Mouse (Mus musculus): Measurements from ENCODE around the gene Pla2g15. TPM values are rescaled to one million over a fixed set of nuclear protein-coding genes. Genes with fewer than 3 reads are reported as not detected.

Pla2g15 gene
- polyA plus RNA-seq, 1 experiment from 2014 or later: 6.6 TPM

DNA sequence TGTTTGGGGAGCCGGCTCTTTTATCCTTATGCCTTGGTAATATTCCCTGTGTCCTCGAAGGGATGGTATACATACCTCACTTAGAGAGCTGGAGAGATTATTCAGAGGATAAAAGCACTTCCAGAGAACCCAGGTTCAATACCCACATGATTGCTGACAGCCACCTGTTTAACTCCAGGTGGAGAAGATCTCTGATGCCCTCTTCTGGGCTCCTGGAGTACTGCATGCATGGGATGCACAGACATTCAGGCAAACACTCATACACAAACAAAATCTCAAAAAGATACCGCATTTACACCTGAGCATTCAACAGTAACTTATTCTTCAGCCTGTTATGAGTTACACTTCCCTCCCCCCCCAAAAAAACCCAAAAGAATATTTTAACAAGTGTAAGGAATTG is 34.3 kb upstream of the Pla2g15 start:
- 96% methylated on average over 3 of the region's 3 CpGs for WGBS
- no peaks in the 10 kb centered on the region for H3K27me3 ChIP-seq (ENCODE audit: control insufficient read depth, insufficient read depth, low read length)
- H3K4me1 ChIP-seq (ENCODE audit: control insufficient read depth, insufficient read depth, low read length): no peaks in the 10 kb centered on the region
- H3K9ac ChIP-seq (replicated peaks; ENCODE audit: low read length): no peak overlapping the region
- H3K27ac ChIP-seq (replicated peaks; ENCODE audit: low read depth, low read length): no peak overlapping the region
- peaks cover 2% of the 10 kb centered on the region; the same call in 1 of the 2 replicates for H3K36me3 ChIP-seq (replicated peaks; ENCODE audit: control insufficient read depth, insufficient read depth, low read depth, low read length)
- H3K4me2 ChIP-seq (ENCODE audit: low read depth, low read length): no peak overlapping the region
- DNase-seq (ENCODE audit: low spot score) (peak; percentile 39), ATAC-seq (replicated peaks; ENCODE audit: insufficient number of reproducible peaks, low FRiP score, low TSS enrichment, low read depth) (no peak)
- H3K4me3 ChIP-seq (ENCODE audit: low read depth, low read length): no peak overlapping the region
- H3K9me3 ChIP-seq (replicated peaks; ENCODE audit: control insufficient read depth, low read length): no peaks in the 10 kb centered on the region

DNA sequence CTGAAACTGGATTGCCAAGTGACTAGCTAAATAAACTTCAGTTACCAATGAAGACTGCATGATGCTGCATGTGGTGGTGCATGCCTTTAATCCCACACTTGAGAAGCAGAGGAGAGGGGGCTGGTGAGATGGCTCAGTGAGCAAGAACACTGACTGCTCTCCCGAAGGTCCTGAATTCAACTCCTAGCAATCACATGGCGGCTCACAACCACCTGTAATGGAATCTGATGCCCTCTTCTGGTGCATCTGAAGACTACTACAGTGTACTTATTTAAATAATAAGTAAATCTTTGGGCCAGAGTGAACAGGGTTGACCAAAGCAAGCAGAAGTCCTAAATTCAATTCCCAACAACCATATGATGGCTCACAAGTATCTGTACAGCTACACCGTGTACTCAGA is 26.8 kb upstream of the Pla2g15 start:
- Histone ChIP-seq H3K9ac (replicated peaks; ENCODE audit: low read length) (no peak overlapping the region), H3K36me3 (replicated peaks; ENCODE audit: control insufficient read depth, insufficient read depth, low read depth, low read length) (0 out of 2 replicates have a peak, but pooled peaks cover 2% of the 10 kb centered on the region), H3K4me2 (ENCODE audit: low read depth, low read length) (no peak overlapping the region), H3K4me3 (ENCODE audit: low read depth, low read length) (no peak overlapping the region), H3K27me3 (ENCODE audit: control insufficient read depth, insufficient read depth, low read length) (no peaks in the 10 kb centered on the region), H3K9me3 (replicated peaks; ENCODE audit: control insufficient read depth, low read length) (no peaks in the 10 kb centered on the region), H3K4me1 (ENCODE audit: control insufficient read depth, insufficient read depth, low read length) (no peaks in the 10 kb centered on the region), H3K27ac (replicated peaks; ENCODE audit: low read depth, low read length) (no peak overlapping the region)
- no peak for ATAC-seq (replicated peaks; ENCODE audit: insufficient number of reproducible peaks, low FRiP score, low TSS enrichment, low read depth)
- DNase-seq (ENCODE audit: low spot score): no peak
- 78% methylated on average over 3 of the region's 3 CpGs for WGBS

DNA sequence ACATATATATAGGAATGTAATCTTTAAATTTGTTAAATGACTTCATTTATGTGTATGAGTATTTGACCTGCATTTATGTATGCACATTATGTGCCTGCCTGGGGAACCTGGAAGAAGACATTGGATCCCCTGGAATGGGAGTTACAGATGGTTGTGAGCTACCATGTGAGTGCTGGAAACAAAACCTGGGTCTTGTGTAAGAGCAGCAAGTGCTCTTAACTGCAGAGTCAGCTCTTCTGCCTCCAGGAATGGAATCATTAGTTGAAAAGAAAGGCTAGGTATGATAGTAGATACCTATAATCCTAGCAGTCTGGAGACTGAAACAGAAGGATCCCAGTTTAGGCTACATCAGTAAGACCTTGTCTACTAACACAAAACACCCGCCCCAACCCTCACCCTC is 24.1 kb upstream of the Pla2g15 start:
- DNase-seq (ENCODE audit: low spot score): no peak

DNA sequence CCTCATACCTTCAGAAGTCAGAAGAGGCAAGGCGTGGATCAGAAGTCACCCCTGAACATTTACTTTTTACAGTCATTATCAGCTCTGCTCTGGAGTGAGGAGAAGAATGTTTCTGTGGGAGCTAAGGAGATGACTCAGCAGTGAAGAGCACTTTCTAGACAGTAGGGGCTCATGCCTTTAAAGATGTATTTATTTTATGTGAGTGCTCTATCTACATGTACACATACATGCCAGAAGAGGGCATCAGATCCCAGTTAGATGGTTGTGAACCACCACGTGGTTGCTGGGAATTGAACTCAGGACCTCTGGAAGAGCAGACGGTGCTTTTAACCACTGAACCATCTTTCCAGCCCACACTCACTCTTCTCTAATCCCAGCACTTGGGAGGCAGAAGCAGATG is 23.1 kb upstream of the Pla2g15 start:
- Histone ChIP-seq H3K9me3 (replicated peaks; ENCODE audit: control insufficient read depth, low read length) (no peaks in the 10 kb centered on the region), H3K9ac (replicated peaks; ENCODE audit: low read length) (no peak overlapping the region), H3K27ac (replicated peaks; ENCODE audit: low read depth, low read length) (no peak overlapping the region), H3K36me3 (replicated peaks; ENCODE audit: control insufficient read depth, insufficient read depth, low read depth, low read length) (peaks cover 2% of the 10 kb centered on the region; the same call in 1 of the 2 replicates), H3K4me1 (ENCODE audit: control insufficient read depth, insufficient read depth, low read length) (no peaks in the 10 kb centered on the region), H3K4me3 (ENCODE audit: low read depth, low read length) (no peak overlapping the region), H3K27me3 (ENCODE audit: control insufficient read depth, insufficient read depth, low read length) (no peaks in the 10 kb centered on the region), H3K4me2 (ENCODE audit: low read depth, low read length) (no peak overlapping the region)
- 75% methylated on average over 3 of the region's 3 CpGs for WGBS
- ATAC-seq (replicated peaks; ENCODE audit: insufficient number of reproducible peaks, low FRiP score, low TSS enrichment, low read depth) (no peak), DNase-seq (ENCODE audit: low spot score) (no peak)

More for the DNA sequence above, 24.1 kb upstream of the Pla2g15 start:
- Histone ChIP-seq H3K27me3 (ENCODE audit: control insufficient read depth, insufficient read depth, low read length) (no peaks in the 10 kb centered on the region), H3K27ac (replicated peaks; ENCODE audit: low read depth, low read length) (no peak overlapping the region), H3K4me3 (ENCODE audit: low read depth, low read length) (no peak overlapping the region), H3K4me2 (ENCODE audit: low read depth, low read length) (no peak overlapping the region), H3K4me1 (ENCODE audit: control insufficient read depth, insufficient read depth, low read length) (no peaks in the 10 kb centered on the region), H3K36me3 (replicated peaks; ENCODE audit: control insufficient read depth, insufficient read depth, low read depth, low read length) (peaks cover 2% of the 10 kb centered on the region; the same call in 1 of the 2 replicates), H3K9me3 (replicated peaks; ENCODE audit: control insufficient read depth, low read length) (no peaks in the 10 kb centered on the region), H3K9ac (replicated peaks; ENCODE audit: low read length) (no peak overlapping the region)
- WGBS: 94% methylated on average over 1 of the region's 1 CpGs
- ATAC-seq (replicated peaks; ENCODE audit: insufficient number of reproducible peaks, low FRiP score, low TSS enrichment, low read depth): no peak

DNA sequence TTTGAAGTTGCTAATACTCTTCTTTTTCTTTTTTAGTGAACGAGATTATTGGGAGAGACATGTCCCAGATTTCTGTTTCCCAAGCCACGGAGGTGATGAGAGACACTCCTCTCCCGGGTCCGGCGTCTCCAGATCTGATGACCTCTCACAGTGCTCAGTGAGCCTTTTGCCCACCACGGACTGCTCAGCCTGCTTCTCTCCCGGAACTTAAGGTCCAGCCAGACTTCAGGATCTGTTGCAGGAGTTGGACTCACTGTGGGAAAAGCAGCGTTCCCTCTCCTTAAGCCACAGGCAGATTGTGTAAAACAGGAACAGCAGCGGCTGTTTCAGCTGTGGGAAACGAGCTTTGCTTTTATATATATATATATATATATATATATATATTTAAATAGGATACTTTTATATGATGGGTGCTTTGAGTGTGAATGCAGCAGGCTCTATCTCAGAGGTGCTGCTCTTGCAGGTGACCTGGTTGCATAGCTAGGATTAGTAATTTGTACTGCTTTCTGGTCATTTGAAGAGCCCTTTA is 22.3 kb upstream of the Pla2g15 start:
- no peak for DNase-seq (ENCODE audit: low spot score)

DNA sequence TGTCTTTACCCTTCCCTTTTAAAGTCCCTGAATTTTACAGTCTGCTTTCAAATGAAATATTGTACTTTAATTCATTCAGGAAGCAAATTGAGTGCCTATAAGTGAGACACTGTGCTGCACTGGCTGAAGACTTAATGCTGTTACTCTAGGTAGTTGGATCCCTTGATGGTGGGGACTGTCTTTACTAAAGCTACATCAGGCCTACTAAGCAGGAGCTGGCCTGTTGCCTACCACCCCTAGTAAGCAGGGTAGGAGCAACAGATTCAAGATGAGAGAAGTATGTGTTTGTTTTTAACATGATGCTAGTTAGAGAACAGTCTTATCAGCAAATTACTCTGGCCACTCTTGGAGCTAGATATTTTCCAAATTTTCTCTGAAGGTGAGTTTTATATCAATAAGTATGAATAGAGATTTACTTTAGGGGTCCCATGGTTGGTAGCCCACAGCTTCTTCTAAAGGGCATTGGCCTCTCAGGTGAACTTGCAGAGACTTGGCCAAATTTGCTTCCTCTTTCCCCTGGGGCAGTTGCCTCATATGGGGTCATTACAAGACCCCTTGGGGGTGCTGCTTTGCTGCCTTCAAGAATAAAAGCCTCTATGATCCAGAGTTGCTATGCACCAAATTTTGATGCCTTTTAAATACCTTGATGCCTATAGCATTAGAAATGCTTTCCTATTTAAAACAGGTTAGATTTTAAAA is 20.8 kb upstream of the Pla2g15 start:
- Histone ChIP-seq H3K36me3 (replicated peaks; ENCODE audit: control insufficient read depth, insufficient read depth, low read depth, low read length) (peaks cover 2% of the 10 kb centered on the region; the same call in 1 of the 2 replicates), H3K4me3 (ENCODE audit: low read depth, low read length) (no peak overlapping the region), H3K4me2 (ENCODE audit: low read depth, low read length) (no peak overlapping the region)

More for the DNA sequence above, 22.3 kb upstream of the Pla2g15 start:
- no peaks in the 10 kb centered on the region for H3K27me3 ChIP-seq (ENCODE audit: control insufficient read depth, insufficient read depth, low read length)
- H3K4me1 ChIP-seq (ENCODE audit: control insufficient read depth, insufficient read depth, low read length): no peaks in the 10 kb centered on the region
- ATAC-seq (replicated peaks; ENCODE audit: insufficient number of reproducible peaks, low FRiP score, low TSS enrichment, low read depth): no peak
- H3K36me3 ChIP-seq (replicated peaks; ENCODE audit: control insufficient read depth, insufficient read depth, low read depth, low read length): peaks cover 2% of the 10 kb centered on the region; the same call in 1 of the 2 replicates
- H3K4me3 ChIP-seq (ENCODE audit: low read depth, low read length): no peak overlapping the region
- H3K9ac ChIP-seq (replicated peaks; ENCODE audit: low read length): no peak overlapping the region
- no peak overlapping the region for H3K27ac ChIP-seq (replicated peaks; ENCODE audit: low read depth, low read length)
- H3K9me3 ChIP-seq (replicated peaks; ENCODE audit: control insufficient read depth, low read length): no peaks in the 10 kb centered on the region
- 93% methylated on average over 10 of the region's 10 CpGs for WGBS
- no peak overlapping the region for H3K4me2 ChIP-seq (ENCODE audit: low read depth, low read length)

DNA sequence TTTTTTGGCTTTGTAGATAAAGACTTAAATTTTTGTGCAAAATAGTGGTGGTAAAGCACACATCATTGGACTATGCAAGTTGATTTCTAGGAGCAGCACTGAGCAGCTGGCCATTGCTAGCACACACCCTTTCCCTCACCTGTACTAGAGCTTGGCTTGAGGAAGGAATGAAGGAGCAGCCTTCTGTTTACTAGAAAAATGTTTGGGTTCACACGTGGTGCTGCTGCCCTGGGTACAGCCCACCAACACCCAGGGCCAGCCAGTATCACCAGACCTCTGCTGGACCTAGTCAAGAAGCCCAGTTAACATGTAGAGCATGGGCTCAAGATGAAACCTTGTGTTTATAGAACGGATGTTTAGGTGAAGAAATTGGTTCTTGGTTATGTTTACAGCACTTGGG is 20.2 kb upstream of the Pla2g15 start:
- ATAC-seq (replicated peaks; ENCODE audit: insufficient number of reproducible peaks, low FRiP score, low TSS enrichment, low read depth): no peak
- H3K36me3 ChIP-seq (replicated peaks; ENCODE audit: control insufficient read depth, insufficient read depth, low read depth, low read length): peaks cover 2% of the 10 kb centered on the region; the same call in 1 of the 2 replicates

More for the DNA sequence above, 20.8 kb upstream of the Pla2g15 start:
- Histone ChIP-seq H3K27me3 (ENCODE audit: control insufficient read depth, insufficient read depth, low read length) (no peaks in the 10 kb centered on the region), H3K27ac (replicated peaks; ENCODE audit: low read depth, low read length) (no peak overlapping the region), H3K9ac (replicated peaks; ENCODE audit: low read length) (no peak overlapping the region), H3K9me3 (replicated peaks; ENCODE audit: control insufficient read depth, low read length) (no peaks in the 10 kb centered on the region), H3K4me1 (ENCODE audit: control insufficient read depth, insufficient read depth, low read length) (no peaks in the 10 kb centered on the region)
- DNase-seq (ENCODE audit: low spot score): no peak
- ATAC-seq (replicated peaks; ENCODE audit: insufficient number of reproducible peaks, low FRiP score, low TSS enrichment, low read depth): no peak

DNA sequence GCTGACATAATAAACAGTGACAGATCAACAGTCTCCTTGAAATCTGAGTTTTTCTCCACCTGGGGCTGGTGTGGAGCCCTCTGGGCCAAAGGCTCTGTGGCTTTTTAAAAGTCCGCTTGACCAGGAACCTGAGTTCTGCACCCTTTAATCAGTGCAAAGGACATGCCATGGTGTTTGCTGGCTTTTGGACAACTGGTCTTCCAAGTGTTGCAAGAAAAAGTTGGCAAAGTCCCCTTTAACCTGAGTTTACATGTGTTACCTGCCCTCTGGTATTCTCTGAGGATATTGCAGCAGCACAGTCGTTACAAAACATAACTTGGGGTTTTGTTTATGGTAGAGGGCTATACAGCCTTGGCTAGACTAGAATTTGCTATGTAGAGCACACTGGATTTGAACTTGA is 19.7 kb upstream of the Pla2g15 start:
- no peaks in the 10 kb centered on the region for H3K4me1 ChIP-seq (ENCODE audit: control insufficient read depth, insufficient read depth, low read length)
- H3K27ac ChIP-seq (replicated peaks; ENCODE audit: low read depth, low read length): no peak overlapping the region
- peaks cover 2% of the 10 kb centered on the region; the same call in 1 of the 2 replicates for H3K36me3 ChIP-seq (replicated peaks; ENCODE audit: control insufficient read depth, insufficient read depth, low read depth, low read length)
- no peaks in the 10 kb centered on the region for H3K9me3 ChIP-seq (replicated peaks; ENCODE audit: control insufficient read depth, low read length)
- 88% methylated on average over 2 of the region's 2 CpGs for WGBS
- H3K4me2 ChIP-seq (ENCODE audit: low read depth, low read length): no peak overlapping the region
- no peak overlapping the region for H3K9ac ChIP-seq (replicated peaks; ENCODE audit: low read length)
- H3K4me3 ChIP-seq (ENCODE audit: low read depth, low read length): no peak overlapping the region
- H3K27me3 ChIP-seq (ENCODE audit: control insufficient read depth, insufficient read depth, low read length): peaks cover 11% of the 10 kb centered on the region
- ATAC-seq (replicated peaks; ENCODE audit: insufficient number of reproducible peaks, low FRiP score, low TSS enrichment, low read depth): no peak
- no peak for DNase-seq (ENCODE audit: low spot score)

More for the DNA sequence above, 20.2 kb upstream of the Pla2g15 start:
- DNase-seq (ENCODE audit: low spot score): no peak
- no peak overlapping the region for H3K9ac ChIP-seq (replicated peaks; ENCODE audit: low read length)
- no peak overlapping the region for H3K4me2 ChIP-seq (ENCODE audit: low read depth, low read length)
- H3K4me3 ChIP-seq (ENCODE audit: low read depth, low read length): no peak overlapping the region
- H3K9me3 ChIP-seq (replicated peaks; ENCODE audit: control insufficient read depth, low read length): no peaks in the 10 kb centered on the region
- peaks cover 6% of the 10 kb centered on the region for H3K27me3 ChIP-seq (ENCODE audit: control insufficient read depth, insufficient read depth, low read length)
- H3K27ac ChIP-seq (replicated peaks; ENCODE audit: low read depth, low read length): no peak overlapping the region
- H3K4me1 ChIP-seq (ENCODE audit: control insufficient read depth, insufficient read depth, low read length): no peaks in the 10 kb centered on the region
- 83% methylated on average over 2 of the region's 2 CpGs for WGBS

Measured in embryonic facial prominence, embryonic 11.5 days (tissue).